Mouse (Mus musculus) frontal cortex, adult 2 months (tissue): ENCODE data around the gene Mapkap1. TPM values are rescaled to one million over a fixed set of nuclear protein-coding genes. Genes with fewer than 3 reads are reported as not detected.

ENCODE experiments used
- DNase-seq, 2 experiments: peaks; one replicate each; pipeline ENCODE4 v3.0.0; 2022; ENCODE audit warnings: low spot score in 1 of 2; ENCODE audit errors: extremely low spot score in 1 of 2
- polyA plus RNA-seq: library from polyadenylated mRNA; depleted of rRNA; stranded (reverse); fragments of >200 nt; gene quantifications from 2 replicates; pipeline ENCODE4 v1.2.3, GENCODE M21; 2012

Gene Mapkap1
- polyA plus RNA-seq, 1 experiment: 58.1 TPM

DNA sequence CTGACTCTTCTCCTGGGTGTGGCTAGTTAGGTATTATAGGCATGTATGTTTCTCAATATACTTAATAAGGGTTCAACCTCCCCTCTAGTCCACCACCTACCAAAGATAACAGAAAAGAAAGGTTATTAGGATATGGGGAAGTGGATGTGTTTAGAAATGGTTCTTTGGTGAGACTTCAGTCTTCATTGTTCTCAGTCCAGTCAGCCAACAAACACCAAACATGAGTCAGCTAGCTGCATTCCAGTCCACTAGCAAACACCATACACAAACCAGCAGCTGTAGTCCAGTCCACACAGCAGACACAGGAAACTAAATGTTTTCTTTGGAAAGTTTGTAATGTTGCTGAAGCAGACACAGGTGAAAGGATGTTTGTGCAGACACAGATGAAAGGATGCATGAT, 121.9 kb downstream of the Mapkap1 start:
- no peak for DNase-seq

DNA sequence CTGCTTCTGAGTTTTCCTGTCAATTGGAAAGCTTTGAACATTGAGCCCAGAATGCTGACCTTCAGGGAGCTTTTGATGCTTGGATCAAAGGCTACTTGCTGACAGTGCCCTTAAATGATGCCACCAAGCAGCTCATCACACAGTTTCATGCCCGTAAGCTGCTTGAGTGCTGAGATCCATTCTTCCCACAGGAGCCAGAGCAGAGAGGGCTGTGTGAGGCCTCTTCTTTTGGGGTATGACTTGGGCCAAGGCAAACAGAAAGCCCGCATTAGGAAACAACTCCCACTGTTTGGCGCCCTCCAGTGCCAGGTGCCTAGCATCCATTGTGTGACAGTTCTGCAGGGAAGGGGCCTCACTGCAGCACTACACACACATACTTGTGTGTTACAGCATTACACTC, 123.5 kb downstream of the Mapkap1 start:
- DNase-seq: no peak

DNA sequence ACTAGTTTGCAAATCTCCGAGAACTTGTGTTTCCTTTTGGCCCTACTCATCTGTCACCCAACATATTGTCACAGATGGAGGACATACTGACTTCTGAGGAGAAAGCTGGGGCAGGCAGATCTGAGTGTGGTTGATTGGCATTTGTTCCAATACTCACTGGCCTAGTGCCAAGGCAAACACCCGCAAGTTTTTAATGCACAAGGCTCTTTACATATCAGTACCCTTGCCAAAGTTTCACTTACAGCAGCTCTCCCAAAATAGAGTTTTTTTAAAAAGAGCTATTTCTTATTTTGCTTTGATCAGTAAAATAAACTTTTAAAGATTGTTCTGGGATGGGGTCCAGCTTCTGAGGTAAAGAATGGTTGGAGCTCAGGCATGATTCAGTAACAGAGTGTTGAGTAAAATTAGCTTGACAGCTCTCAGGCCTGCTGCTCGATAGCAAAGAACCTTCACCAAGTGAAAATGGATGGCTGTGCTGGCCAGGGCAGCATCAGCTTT, 125.3 kb downstream of the Mapkap1 start:
- DNase-seq: peak; percentile 23 to 59

DNA sequence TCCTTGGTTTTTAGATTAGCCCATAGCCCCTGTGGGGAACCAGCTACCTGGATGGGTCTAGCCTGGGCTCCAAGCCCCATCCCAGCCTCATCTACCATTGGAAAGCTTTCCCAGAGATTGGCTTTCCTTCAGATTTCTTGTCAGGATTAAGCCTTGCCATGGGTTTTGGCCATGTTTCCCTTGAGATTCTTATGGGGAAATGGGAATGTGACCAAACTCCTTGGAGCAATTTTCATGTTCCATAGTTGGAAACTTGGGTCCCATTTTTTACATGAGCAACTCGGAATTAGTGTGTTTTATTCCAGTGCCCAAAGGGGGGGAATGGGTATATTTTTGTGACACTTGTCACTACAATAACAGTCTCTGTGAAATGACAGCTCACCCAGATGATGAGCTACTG, 125.8 kb downstream of the Mapkap1 start:
- no peak for DNase-seq

DNA sequence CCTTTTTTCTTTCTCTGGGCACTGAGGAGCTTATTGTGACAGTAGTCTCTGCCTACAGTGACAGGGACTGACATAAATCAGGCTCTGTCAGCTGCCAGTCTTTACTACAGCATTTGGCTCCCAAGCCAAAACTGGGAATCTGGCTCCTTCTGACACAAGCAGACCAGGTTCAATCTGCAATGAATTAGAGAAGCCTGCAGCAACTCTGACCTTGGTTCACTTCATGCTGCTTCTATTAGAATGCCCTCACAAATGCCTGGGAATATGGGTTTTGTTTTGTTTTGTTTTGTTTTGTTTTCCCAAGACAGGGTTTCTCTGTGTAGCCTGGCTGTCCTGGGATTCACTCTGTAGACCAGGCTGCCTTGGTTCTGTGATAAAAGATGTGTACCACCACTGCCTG, 126.7 kb downstream of the Mapkap1 start:
- DNase-seq: no peak

DNA sequence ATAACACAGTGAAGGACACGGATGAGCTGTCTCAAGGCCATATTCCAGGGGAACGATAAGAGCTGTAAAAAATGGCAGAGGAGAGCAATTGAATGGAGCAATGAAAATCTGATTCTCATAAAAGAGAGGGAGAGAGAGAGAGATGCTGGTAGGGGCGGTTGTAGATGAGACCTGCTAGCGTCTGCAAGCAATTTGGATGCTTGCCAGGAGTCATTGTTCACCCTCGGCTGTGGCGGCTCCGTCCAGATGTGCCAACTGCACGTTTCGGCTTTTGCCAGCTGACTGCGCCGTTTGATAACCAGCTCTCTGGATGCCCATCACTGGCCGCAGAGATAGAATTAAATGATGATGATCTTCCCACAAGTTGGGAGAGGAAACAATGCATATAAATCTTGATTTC, 128.4 kb downstream of the Mapkap1 start:
- DNase-seq: peak in 1 of 2 experiments; percentile 35

DNA sequence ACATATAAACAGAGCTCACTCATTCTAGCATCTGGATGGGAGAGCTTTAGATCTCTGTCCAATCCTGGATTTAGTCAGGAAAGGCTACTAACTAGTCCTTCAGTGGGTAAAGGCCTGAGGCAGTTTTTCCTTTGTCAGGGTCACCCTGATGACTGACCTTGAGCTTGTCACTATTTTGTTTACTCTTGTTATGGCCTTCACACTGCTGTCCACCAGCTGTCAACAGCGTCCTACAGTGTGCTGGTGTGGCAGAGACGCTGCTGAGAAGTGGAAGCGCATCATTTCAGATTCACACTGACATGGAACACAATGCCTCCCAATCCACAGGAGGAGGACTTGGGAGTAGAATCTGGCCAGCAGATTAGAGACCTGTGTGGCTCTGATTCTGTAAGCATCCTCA, 130.8 kb downstream of the Mapkap1 start:
- DNase-seq: no peak

DNA sequence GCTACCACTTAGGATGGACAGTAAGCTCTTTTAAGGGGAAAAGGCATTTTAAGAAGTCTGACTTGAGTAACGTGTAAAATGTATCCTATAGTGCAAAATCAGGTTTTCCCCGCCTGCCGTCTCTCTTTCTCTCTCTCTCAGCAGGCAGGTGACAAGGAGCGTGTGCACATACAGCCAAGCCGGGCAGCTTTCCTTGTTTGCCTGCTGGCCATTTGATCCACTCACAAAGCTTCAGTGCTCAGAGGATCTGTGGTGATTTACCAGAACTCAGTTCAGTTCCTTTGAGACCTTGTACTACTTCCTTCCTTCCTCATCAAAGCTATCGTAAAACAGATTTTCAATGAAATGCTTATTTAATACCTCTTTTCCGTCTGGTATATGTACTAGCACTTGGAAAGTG, 137.0 kb downstream of the Mapkap1 start:
- no peak for DNase-seq

DNA sequence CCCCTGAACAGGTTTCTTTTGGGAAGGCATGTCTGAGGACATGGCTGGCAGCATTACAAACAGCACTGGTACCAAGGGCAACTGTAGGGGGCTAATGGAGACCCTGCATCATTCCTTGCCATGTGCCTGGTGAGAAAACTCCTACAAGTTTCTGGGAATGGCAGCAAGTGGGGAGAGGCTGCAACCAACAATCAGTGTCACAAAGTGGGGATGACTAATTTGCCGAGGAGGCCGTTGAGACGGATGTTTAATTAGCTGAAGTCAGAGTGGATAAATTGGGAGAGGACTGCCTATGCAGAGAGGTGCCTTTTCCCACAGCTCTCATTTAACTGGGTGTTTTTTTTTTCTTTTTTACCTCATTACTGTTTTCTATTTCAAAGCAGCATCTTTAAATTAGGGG, 137.4 kb downstream of the Mapkap1 start:
- DNase-seq: peak in 1 of 2 experiments; percentile 42

DNA sequence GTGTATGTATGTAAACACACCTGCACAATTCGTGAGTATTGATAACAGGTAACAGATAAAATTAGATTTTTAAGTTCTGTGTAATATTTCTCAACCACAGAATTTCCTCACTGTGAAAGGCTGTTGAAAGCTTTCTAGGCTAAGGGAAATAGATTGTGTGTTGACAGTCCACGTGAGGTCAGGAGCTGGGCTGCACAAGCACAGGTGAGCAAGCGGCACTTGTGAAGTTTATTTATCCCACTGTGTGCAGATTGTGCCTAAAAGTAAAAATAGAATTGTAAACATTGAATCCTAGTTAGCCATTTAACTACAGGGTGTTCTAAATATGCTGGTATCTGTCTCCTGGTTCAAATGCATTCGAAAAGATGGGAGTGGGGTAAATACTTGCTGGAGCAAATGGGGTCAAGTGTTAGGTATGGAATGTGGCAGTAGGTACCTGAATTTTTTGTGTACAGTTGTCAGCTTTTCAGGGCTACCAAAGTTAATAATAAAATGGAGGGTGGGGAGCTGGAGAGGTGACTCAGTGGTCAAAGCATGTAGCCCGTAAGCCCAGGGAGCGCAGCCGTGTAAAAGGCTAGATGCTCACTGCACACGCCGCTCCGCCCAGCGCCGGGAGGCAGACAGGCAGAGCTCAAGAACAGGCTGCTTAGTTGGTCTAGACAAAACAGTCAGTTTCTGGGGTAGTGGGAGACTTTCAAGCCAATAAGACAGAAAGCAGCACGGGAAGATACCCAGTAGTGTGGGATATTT, 138.2 kb downstream of the Mapkap1 start:
- no peak for DNase-seq

DNA sequence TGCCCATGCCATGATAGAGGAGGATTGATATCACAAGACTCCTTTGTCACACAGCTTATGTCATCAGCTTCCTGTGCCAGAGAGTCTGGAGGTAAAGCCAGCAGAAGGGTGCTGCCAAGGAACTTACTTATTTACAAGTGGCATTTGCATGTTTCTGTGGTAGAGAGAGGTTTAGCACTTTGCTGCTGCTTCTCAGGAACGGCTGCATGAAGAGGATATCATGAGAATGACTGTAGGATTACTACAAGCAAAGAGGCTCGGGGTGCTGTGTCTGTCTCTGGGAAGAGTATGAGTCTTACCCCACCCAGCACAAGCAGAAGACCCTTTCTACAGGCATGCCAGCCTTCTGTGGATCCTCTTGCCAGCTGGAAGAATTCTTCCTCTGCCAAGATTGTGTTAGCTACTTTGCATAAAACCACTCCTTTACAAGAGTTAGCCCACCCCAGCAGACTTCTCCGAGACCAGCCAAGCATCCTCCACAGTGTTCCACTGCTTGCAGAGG, 139.7 kb downstream of the Mapkap1 start:
- DNase-seq: peak; percentile 54 to 69

DNA sequence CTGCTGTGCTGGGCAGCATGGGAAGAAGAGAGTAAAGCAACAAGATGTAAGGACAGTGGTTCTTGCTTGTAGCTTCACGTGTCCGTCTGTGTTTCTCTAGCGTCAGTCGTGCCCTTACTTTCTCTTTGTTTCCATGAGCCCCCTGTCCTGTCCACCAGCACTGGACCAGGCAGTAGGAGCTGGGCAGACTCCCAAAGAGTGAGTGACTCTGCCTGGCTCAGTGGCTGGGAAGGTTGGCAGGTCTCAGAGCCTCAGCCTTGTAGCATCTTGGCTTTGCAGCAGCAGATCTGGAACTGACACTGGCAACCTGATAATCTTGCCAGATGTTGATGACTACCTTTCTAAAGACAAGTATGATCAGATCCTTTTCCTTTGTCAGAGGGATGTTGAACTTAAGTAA, 140.9 kb downstream of the Mapkap1 start:
- DNase-seq: no peak

DNA sequence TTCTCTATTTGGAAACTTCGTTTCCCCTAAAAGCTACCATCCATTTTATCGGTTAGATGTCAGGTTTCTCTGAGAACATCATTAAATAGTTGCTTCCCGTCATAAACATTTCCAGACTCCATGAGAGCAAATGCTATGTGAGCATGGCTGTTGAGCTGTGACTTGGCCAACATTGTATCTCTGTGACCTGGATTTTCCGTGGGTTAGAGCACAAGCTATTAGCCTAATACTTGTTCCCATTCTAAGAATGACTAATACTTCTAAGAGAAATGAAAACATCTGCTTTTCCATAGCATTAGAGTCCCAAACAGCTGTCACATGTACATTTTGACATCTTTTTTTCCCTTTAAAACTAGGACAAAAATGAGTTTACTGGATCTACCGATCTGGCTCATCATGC, 142.4 kb downstream of the Mapkap1 start:
- no peak for DNase-seq

DNA sequence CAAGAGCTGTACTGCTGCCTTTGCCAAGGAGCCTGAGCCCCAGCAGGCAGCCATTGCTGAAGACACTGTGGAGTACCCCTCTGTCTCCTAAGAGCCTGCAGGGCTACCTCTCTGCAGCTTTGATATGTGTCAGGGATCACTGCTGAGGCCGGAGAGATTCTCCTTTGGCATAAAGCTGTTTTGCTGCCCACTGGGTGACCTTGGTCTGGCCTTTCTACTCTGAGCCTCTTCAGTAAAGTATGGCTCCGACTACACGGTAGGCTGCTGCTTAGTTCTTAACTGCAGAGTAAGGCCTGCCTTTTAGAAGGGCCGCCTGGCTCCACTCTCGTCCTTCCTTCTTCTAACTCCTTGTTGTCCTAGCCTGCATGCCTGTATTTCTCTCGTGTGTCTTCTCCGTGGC, 142.9 kb downstream of the Mapkap1 start:
- DNase-seq: no peak

DNA sequence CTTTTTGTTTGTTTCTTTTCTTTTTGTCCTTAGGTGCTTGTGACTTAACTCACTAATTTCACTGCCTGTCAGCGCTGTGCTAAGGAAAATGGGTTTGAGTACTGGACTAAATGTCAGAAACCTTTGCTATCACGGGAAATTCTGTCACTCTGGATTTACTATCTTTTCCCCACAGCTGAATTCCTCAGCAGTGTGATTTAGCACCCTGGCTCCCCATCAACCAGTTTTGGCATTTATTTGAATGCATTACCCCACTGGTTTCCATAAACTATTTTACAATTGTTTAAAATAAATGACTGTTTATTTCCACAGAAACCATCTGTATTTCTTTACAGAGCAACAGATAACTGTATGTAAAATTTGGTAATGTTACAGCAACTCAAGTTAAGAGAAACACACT, 146.2 kb downstream of the Mapkap1 start:
- DNase-seq: no peak

DNA sequence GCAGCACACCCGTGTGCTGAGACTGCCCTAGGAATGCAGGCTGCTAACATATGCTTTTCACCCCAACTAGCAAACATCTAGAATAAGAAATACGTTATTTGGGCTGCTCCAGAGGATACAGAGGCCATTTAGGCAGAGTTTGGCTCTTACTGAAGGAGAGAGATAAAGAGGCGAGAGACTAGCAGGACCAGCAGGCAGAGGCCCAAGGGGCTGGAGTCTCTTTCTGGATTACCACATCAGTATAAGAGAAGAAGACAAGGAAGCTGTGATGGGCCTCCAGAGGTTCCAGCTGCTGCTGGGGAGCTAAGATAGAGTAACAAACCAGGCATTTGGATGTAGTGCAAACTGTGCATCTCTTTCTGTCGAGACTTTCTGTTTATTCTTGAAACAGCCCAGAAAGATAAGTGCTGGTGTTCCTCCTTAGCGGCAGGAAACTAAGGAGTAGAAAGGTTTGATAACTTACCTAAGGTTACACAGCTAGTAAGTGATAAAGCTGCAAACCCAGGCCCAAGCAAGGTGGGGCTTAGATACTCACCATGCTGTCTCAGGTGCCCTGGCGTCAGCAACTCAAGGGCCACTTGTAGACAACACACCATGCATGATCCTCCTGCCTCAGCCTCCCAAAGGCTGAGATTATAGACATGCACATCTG, 147.1 kb downstream of the Mapkap1 start:
- DNase-seq: no peak

DNA sequence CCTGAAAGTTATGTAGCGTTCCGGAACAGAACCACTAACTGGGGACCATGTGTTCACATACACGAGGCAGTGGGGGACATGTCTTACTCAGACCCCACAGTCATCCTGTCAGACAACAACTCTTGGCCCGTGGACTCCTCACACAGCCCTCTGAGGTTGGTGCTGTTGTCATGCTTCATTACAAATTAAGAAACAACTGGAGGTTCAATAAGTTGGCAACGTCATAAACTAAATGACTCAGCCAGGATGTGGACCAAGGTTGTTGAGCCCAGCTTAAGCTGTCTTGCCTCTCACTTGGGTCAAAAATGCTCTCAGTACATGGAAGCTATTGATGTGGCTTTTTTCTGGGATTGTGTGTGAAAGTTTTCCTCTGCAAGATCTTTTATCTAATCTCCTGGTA, 153.6 kb downstream of the Mapkap1 start:
- no peak for DNase-seq

DNA sequence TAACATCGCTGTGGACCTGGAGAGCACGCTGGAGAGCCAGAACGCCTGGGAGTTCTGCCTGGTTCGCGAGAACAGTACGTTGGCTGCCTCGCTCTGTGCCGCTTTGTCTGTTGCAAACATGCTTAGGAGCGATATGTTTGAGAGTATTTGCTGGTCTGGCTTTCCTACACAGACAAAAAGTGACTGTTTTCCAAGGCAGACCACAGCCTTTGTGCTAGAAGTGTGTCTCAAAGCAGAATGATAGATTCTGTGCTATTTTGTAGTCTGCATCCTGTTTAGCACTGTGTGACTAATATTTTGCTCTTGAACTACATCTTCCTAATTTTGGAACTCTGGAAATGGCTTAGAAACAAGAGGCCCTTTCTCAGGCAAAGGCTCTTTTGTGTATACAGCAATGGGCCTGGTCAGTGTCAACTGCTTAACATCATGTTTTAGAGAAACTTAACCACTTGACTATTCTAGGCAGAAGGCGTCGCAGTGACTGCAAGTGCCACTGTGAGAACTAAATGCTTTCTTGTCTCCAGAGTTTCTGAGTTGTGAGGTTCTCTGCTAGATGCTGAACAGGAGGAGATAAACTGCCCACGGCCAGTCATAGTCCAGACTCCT, 156.6 kb downstream of the Mapkap1 start:
- DNase-seq: peak in 1 of 2 experiments; percentile 29

DNA sequence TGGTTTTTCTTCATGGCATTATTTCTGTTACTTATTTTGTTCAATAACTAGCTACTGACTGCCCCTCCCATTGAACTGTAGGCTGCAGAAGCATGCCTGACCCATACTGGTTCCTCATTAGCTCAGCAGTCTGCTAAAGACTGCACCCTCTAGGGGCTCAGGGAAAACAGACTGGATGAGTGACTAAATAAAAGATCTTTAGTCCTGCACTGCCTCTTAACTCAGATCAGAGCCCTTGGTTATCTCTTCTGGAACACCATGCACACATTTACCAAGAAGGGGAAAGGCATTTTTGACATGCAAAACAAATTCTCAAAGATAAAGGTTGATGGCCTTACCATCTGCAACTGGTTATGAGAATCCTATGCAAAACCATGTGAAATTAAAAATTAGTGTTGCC, 157.3 kb downstream of the Mapkap1 start:
- DNase-seq: no peak

DNA sequence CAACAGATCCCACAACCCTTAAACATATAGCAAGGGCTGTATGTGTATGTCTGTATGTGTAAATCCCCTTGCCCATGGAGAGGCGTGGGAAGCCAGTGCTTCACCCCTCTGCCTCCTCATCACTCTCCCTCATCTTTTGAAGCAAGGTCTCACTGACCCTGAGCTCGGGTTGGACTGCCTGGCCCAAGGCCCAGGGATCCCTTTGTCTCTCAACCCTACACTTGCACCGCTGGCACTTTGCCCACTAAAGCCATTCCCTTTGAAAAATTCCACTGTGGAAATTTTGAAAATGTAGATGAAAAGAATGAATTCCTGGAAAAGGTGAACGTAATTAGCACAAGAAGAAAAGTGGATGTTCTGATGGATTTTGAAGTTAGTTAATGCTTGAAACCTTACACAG, 159.6 kb downstream of the Mapkap1 start:
- no peak for DNase-seq

DNA sequence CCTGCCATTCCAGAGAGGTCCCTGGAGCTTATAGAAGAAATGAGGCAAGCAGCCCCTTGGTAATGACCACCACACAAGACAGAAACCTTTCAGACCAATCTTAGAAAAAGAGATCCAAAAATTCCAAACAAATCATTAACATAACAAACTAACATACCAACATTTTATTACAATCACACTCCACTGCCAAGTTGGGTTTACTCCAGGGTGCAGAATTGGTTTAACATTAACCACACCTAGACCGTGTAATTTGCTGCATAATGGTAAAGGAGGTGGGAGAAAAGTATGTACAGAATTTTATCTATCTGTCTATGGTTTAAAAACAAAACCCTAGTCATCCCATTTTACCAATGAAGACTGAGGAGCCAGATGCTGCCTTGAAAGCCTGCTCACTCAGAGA, 160.0 kb downstream of the Mapkap1 start:
- no peak for DNase-seq

DNA sequence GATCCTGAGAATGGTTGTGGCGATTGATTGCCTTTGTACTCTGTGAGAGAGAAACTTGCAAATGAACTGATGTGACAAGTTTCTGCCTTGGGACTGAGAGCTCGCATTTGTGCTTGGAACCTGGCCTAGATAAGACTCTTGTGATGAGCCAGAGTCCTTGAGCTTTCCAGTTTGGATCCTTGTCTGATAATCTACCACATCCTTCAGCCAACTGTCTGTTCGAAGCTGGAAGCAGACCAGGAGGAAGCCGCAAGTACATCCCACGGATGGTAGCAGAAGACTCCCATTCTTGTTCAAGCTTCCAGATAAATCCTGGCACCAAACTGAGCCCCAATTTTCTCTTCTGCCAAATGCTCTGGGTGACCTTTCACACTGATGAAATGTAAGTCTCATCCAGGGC, 162.6 kb downstream of the Mapkap1 start:
- DNase-seq: peak; percentile 24 to 68
